Mouse (Mus musculus): ENCODE data around the gene Fndc9.

DNA sequence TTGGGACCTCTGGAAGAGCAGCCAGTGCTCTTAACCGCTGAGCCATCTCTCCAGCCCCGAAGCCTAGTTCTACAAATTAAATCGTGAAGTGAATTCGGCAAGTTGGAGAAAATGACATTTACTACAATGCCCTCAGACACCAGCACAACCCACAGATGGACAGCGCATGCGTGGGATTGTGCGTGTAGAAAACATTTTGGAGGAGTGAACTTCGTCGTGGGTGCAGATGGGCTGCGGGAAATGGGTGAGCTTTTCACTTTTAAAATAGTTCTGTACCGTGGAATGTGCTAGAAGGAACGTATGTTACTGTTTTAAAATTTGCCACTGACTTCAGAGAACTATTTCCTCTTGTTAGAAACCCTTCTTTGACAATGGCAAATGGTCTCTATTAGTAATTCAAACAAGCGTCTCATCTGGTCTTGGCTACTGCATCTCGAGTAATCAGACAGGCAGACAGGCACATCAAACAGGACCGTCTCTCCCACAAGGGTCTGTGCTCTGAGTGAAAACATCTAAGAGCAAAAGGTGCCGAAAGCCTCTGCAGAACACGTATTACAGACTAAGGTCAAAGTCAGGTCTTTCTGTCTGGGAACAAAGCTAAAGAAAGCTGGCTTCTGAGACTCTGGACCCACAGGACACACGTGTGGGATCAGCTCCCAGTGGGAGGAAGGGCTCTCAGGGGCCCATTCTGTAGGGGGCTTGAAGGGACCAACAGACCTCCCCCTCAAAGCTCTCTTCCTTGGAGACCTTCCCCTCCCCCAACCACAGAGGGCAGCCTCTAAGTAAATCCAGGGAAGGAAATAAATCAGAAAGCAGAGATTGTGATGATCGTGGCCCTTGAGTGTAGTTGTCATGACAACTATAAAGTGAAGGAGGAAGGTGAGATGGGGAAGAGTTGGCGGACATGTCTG is 33.4 kb upstream of the Fndc9 start:
- no peak for TF ChIP-seq CTCF (IDR thresholded peaks at IDR 0.05; ENCODE audit: low read depth, low read length)
- no peak for TF ChIP-seq EP300 (IDR thresholded peaks at IDR 0.05; ENCODE audit: insufficient read depth, low read depth, low read length)
- TF ChIP-seq POLR2A (IDR thresholded peaks at IDR 0.05; ENCODE audit: insufficient read depth, low read length): no peak

Data from ES-Bruce4 (cell line).